Mouse (Mus musculus) hindbrain, embryonic 14.5 days (tissue): ENCODE measurements at regions not wholly inside any gene's neighbourhood (a gene's known extent, or its start where the extent isn't known, plus 50 kb on each side); places are given as distances from the start of the nearest gene placed in this dataset.
"Not testable (repeated sequence)": the region's sequence is repeated elsewhere in the genome, so short reads cannot be mapped to it uniquely, and the experiment has no call there.

Source experiments
- ATAC-seq: fragments of 200-750 bp; cut with Nextera tagmentation; 2 replicates; pipeline ENCODE4 v1.8.0; 2017; ENCODE audit warnings: moderate number of reproducible peaks, mild to moderate bottlenecking, moderate TSS enrichment, moderate library complexity; ENCODE audit not compliant: low FRiP score
- DNase-seq: peaks from one replicate; pipeline ENCODE4 v3.0.0-alpha.2; 2015; ENCODE audit warnings: low spot score
- H3K27ac ChIP-seq: fragments of 300-500 bp; sonication (generic); 2 replicates; pipeline ENCODE4 v1.5.1; 2014; ENCODE audit warnings: mild to moderate bottlenecking, moderate library complexity
- H3K27me3 ChIP-seq: fragments of 300-500 bp; sonication (generic); 2 replicates; pipeline ENCODE4 v1.6.1; 2014; ENCODE audit warnings: mild to moderate bottlenecking, low read length, mixed read lengths; ENCODE audit not compliant: control insufficient read depth, insufficient read depth
- H3K36me3 ChIP-seq: fragments of 300-500 bp; sonication (generic); replicated peaks from 2 replicates; pipeline ENCODE4 v1.6.1; 2014; ENCODE audit not compliant: control insufficient read depth, insufficient read depth
- H3K4me1 ChIP-seq: fragments of 300-500 bp; sonication (generic); replicated peaks from 2 replicates; pipeline ENCODE4 v1.6.1; 2014; ENCODE audit warnings: antibody characterized with exemption, low read length, mixed read lengths; ENCODE audit not compliant: control insufficient read depth, insufficient read depth
- H3K4me2 ChIP-seq: fragments of 300-500 bp; sonication (generic); replicated peaks from 2 replicates; pipeline ENCODE4 v1.6.1; 2014; ENCODE audit warnings: mild to moderate bottlenecking, moderate library complexity
- H3K4me3 ChIP-seq: fragments of 300-500 bp; sonication (generic); replicated peaks from 2 replicates; pipeline ENCODE4 v1.5.1; 2014; ENCODE audit warnings: mild to moderate bottlenecking, low read length
- H3K9ac ChIP-seq: fragments of 300-500 bp; sonication (generic); 2 replicates; pipeline ENCODE4 v1.6.1; 2014
- H3K9me3 ChIP-seq: fragments of 300-500 bp; sonication (generic); 2 replicates; pipeline ENCODE4 v1.6.1; 2016; ENCODE audit warnings: low read length; ENCODE audit not compliant: control insufficient read depth
- WGBS: fragments of 180-500 bp; shearing (Covaris S2); extraction: QIAGEN DNeasy Blood & Tissue Kit; methylation state at CpG from one replicate; pipeline ENCODE4 v1.1.7; 2014; 5-methylcytosine and 5-hydroxymethylcytosine counted together

- H3K4me3 ChIP-seq = no peak overlapping the region
- WGBS = 27% methylated on average over 2 of the region's 2 CpGs
- no peak overlapping the region for H3K9ac ChIP-seq
- H3K4me1 ChIP-seq = no peaks in the 10 kb centered on the region
- no peak overlapping the region for H3K4me2 ChIP-seq
- ATAC-seq = no peak
- no peaks in the 10 kb centered on the region for H3K27me3 ChIP-seq
- no peak for DNase-seq
- no peaks in the 10 kb centered on the region for H3K9me3 ChIP-seq
- no peaks in the 10 kb centered on the region for H3K36me3 ChIP-seq
- H3K27ac ChIP-seq = no peak overlapping the region
Measured at GRCm38 (mm10) chr14:71603710-71604109, 887.9 kb downstream of the Gm9195 start.

- ATAC-seq = no peak
- Histone ChIP-seq H3K9ac (no peak overlapping the region), H3K4me1 (no peaks in the 10 kb centered on the region), H3K36me3 (no peaks in the 10 kb centered on the region), H3K4me2 (no peak overlapping the region), H3K4me3 (no peak overlapping the region), H3K9me3 (no peaks in the 10 kb centered on the region), H3K27ac (no peak overlapping the region), H3K27me3 (no peaks in the 10 kb centered on the region)
- 77% methylated on average over 3 of the region's 3 CpGs for WGBS
- DNase-seq = no peak
Measured at GRCm38 (mm10) chr14:71597859-71598258, 893.8 kb downstream of the Gm9195 start.

GRCm38 (mm10) chr14:71588694-71589240 lies 902.9 kb downstream of the Gm9195 start:
- no peak for DNase-seq
- no peak overlapping the region for H3K27ac ChIP-seq
- no peaks in the 10 kb centered on the region for H3K27me3 ChIP-seq
- 38% methylated on average over 1 of the region's 1 CpGs for WGBS
- no peak for ATAC-seq
- H3K9ac ChIP-seq = no peak overlapping the region
- no peak overlapping the region for H3K4me3 ChIP-seq
- H3K4me1 ChIP-seq = no peaks in the 10 kb centered on the region
- no peak overlapping the region for H3K4me2 ChIP-seq
- no peaks in the 10 kb centered on the region for H3K36me3 ChIP-seq
- no peaks in the 10 kb centered on the region for H3K9me3 ChIP-seq

GRCm38 (mm10) chr14:71588006-71588405 lies 903.6 kb downstream of the Gm9195 start:
- DNase-seq (no peak), ATAC-seq (no peak)
- Histone ChIP-seq H3K27ac (no peak overlapping the region), H3K9me3 (no peaks in the 10 kb centered on the region), H3K4me2 (no peak overlapping the region), H3K9ac (no peak overlapping the region), H3K4me3 (no peak overlapping the region), H3K27me3 (no peaks in the 10 kb centered on the region), H3K4me1 (no peaks in the 10 kb centered on the region), H3K36me3 (no peaks in the 10 kb centered on the region)

GRCm38 (mm10) chr14:71564816-71565215 lies 926.8 kb downstream of the Gm9195 start:
- Histone ChIP-seq H3K9ac (no peak overlapping the region), H3K9me3 (no peaks in the 10 kb centered on the region), H3K4me3 (no peak overlapping the region), H3K4me2 (no peak overlapping the region), H3K4me1 (no peaks in the 10 kb centered on the region), H3K27ac (no peak overlapping the region), H3K27me3 (no peaks in the 10 kb centered on the region), H3K36me3 (no peaks in the 10 kb centered on the region)
- DNase-seq (no peak), ATAC-seq (no peak)
- 69% methylated on average over 3 of the region's 3 CpGs for WGBS

GRCm38 (mm10) chr14:71561906-71562305 lies 929.7 kb downstream of the Gm9195 start:
- Histone ChIP-seq H3K9ac (no peak overlapping the region), H3K27ac (no peak overlapping the region), H3K4me1 (no peaks in the 10 kb centered on the region), H3K4me2 (no peak overlapping the region), H3K36me3 (no peaks in the 10 kb centered on the region), H3K9me3 (no peaks in the 10 kb centered on the region), H3K4me3 (no peak overlapping the region), H3K27me3 (no peaks in the 10 kb centered on the region)
- WGBS = 68% methylated on average over 4 of the region's 4 CpGs
- ATAC-seq (no peak), DNase-seq (no peak)

GRCm38 (mm10) chr14:71554324-71554723 lies 937.3 kb downstream of the Gm9195 start:
- not testable (repeated sequence) for H3K27me3 ChIP-seq, H3K9me3 ChIP-seq, H3K4me1 ChIP-seq, ATAC-seq, H3K27ac ChIP-seq, H3K9ac ChIP-seq, H3K4me2 ChIP-seq, DNase-seq, H3K4me3 ChIP-seq, H3K36me3 ChIP-seq
- 90% methylated on average over 2 of the region's 3 CpGs for WGBS

GRCm38 (mm10) chr14:71543580-71543979 lies 943.9 kb upstream of the Fam160b2 start:
- Histone ChIP-seq H3K4me1 (no peaks in the 10 kb centered on the region), H3K27me3 (no peaks in the 10 kb centered on the region), H3K9me3 (no peaks in the 10 kb centered on the region), H3K36me3 (no peaks in the 10 kb centered on the region), H3K4me2 (no peak overlapping the region), H3K27ac (no peak overlapping the region), H3K4me3 (no peak overlapping the region), H3K9ac (no peak overlapping the region)
- no peak for ATAC-seq
- no peak for DNase-seq
- 90% methylated on average over 3 of the region's 3 CpGs for WGBS

GRCm38 (mm10) chr14:71532074-71532659 lies 932.5 kb upstream of the Fam160b2 start:
- ATAC-seq = no peak
- Histone ChIP-seq H3K4me3 (no peak overlapping the region), H3K9me3 (no peaks in the 10 kb centered on the region), H3K9ac (no peak overlapping the region), H3K27ac (no peak overlapping the region), H3K27me3 (no peaks in the 10 kb centered on the region), H3K36me3 (no peaks in the 10 kb centered on the region), H3K4me1 (no peaks in the 10 kb centered on the region), H3K4me2 (no peak overlapping the region)
- no peak for DNase-seq
- 69% methylated on average over 11 of the region's 11 CpGs for WGBS

GRCm38 (mm10) chr14:71531298-71531697 lies 931.7 kb upstream of the Fam160b2 start:
- H3K4me3 ChIP-seq = no peak overlapping the region
- no peaks in the 10 kb centered on the region for H3K36me3 ChIP-seq
- 66% methylated on average over 2 of the region's 2 CpGs for WGBS
- H3K9me3 ChIP-seq = no peaks in the 10 kb centered on the region
- DNase-seq = no peak
- H3K27ac ChIP-seq = no peak overlapping the region
- H3K4me2 ChIP-seq = no peak overlapping the region
- ATAC-seq = no peak
- H3K27me3 ChIP-seq = no peaks in the 10 kb centered on the region
- no peaks in the 10 kb centered on the region for H3K4me1 ChIP-seq
- no peak overlapping the region for H3K9ac ChIP-seq
